Mouse (Mus musculus) MEL (cell line): Measurements from ENCODE around the gene Gtf2h3. TPM values are rescaled to one million over a fixed set of nuclear protein-coding genes. Genes with fewer than 3 reads are reported as not detected.

Source experiments
- DNase-seq: peaks from one replicate; pipeline ENCODE4 v3.0.0; 2011; ENCODE audit warnings: low read depth, low spot score
- H3K27ac ChIP-seq: 2 replicates; pipeline ENCODE4 v1.5.1; 2012; ENCODE audit warnings: low read depth, mild to moderate bottlenecking, control low read depth, low read length, moderate library complexity; ENCODE audit not compliant: control insufficient read depth
- H3K27me3 ChIP-seq, 2 experiments: fragments of 150-350 bp in 1 of 2; sonication (generic) in 1 of 2; 2 replicates each; pipeline ENCODE4 v1.6.1; 2012; ENCODE audit warnings: low read length in 2 of 2, mild to moderate bottlenecking in 2 of 2, improper control_type of control experiment in 1 of 2, moderate library complexity in 1 of 2; ENCODE audit not compliant: insufficient read depth in 2 of 2, control insufficient read depth in 1 of 2
- H3K36me3 ChIP-seq, 2 experiments: 2 replicates each; pipeline ENCODE4 v1.6.1; 2012 to 2014; ENCODE audit warnings: low read length in 2 of 2, improper control_type of control experiment in 1 of 2, inconsistent platforms in 1 of 2, mild to moderate bottlenecking in 1 of 2; ENCODE audit not compliant: insufficient read depth in 2 of 2, control insufficient read depth in 1 of 2
- H3K4me1 ChIP-seq, 2 experiments: fragments of 150-350 bp in 1 of 2; sonication (generic) in 1 of 2; 2 replicates each; pipeline ENCODE4 v1.6.1; 2012; ENCODE audit warnings: low read length in 2 of 2, improper control_type of control experiment in 1 of 2, mild to moderate bottlenecking in 1 of 2; ENCODE audit not compliant: insufficient read depth in 2 of 2, control insufficient read depth in 1 of 2
- H3K4me3 ChIP-seq, 2 experiments: fragments of 150-350 bp in 1 of 2; sonication (generic) in 1 of 2; 2 replicates each; pipeline ENCODE4 v1.5.1; 2012; ENCODE audit warnings: low read depth in 2 of 2, low read length in 2 of 2, mild to moderate bottlenecking in 2 of 2, moderate library complexity in 2 of 2, control low read depth in 1 of 2, improper control_type of control experiment in 1 of 2; ENCODE audit not compliant: control insufficient read depth in 1 of 2, insufficient read depth in 1 of 2
- H3K79me2 ChIP-seq: 2 replicates; pipeline ENCODE4 v1.6.1; 2012; ENCODE audit warnings: mild to moderate bottlenecking, low read length, moderate library complexity; ENCODE audit not compliant: control insufficient read depth, poor library complexity, insufficient read depth
- H3K9ac ChIP-seq: 2 replicates; pipeline ENCODE4 v1.6.1; 2012; ENCODE audit warnings: low read depth, mild to moderate bottlenecking, control low read depth, low read length, moderate library complexity; ENCODE audit not compliant: control insufficient read depth, poor library complexity, severe bottlenecking
- H3K9me3 ChIP-seq: fragments of 150-350 bp; sonication (generic); replicated peaks from 2 replicates; pipeline ENCODE4 v1.6.1; 2012; ENCODE audit warnings: mild to moderate bottlenecking, low read length, improper control_type of control experiment, moderate library complexity; ENCODE audit not compliant: insufficient read depth
- BHLHE40 ChIP-seq: IDR thresholded peaks from 2 replicates; pipeline ENCODE4 v1.6.1; 2012; ENCODE audit warnings: low read depth, mild to moderate bottlenecking, inconsistent platforms, low read length, improper control_type of control experiment, borderline replicate concordance
- EP300 ChIP-seq, 2 experiments: IDR thresholded peaks; 2 replicates each; pipeline ENCODE4 v1.6.1; 2011; ENCODE audit warnings: improper control_type of control experiment in 2 of 2, low read length in 2 of 2, low read depth in 1 of 2, mild to moderate bottlenecking in 1 of 2
- ETS1 ChIP-seq: IDR thresholded peaks from 2 replicates; pipeline ENCODE4 v1.6.1; 2012; ENCODE audit warnings: low read depth, mild to moderate bottlenecking, inconsistent platforms, low read length, improper control_type of control experiment, moderate library complexity
- GABPA ChIP-seq: IDR thresholded peaks from 2 replicates; pipeline ENCODE4 v1.6.1; 2012; ENCODE audit warnings: low read depth, mild to moderate bottlenecking, inconsistent platforms, low read length, improper control_type of control experiment, moderate library complexity
- GATA1 ChIP-seq: IDR thresholded peaks from 2 replicates; pipeline ENCODE4 v1.6.1; 2011; ENCODE audit warnings: low read depth, low read length, improper control_type of control experiment
- KAT2A ChIP-seq: conservative IDR thresholded peaks from 2 replicates; pipeline ENCODE4 v1.6.1; 2012; ENCODE audit warnings: low read depth, low read length, improper control_type of control experiment, inconsistent platforms
- MAX ChIP-seq: IDR thresholded peaks from 2 replicates; pipeline ENCODE4 v1.6.1; 2011; ENCODE audit warnings: low read length, improper control_type of control experiment
- MXI1 ChIP-seq: IDR thresholded peaks from 2 replicates; pipeline ENCODE4 v1.6.1; 2011; ENCODE audit warnings: mild to moderate bottlenecking, low read depth, low read length, improper control_type of control experiment
- MYB ChIP-seq: IDR thresholded peaks from 2 replicates; pipeline ENCODE4 v1.6.1; 2011; ENCODE audit warnings: mild to moderate bottlenecking, low read depth, low read length, improper control_type of control experiment
- NELFE ChIP-seq: IDR thresholded peaks from 2 replicates; pipeline ENCODE4 v1.6.1; 2011; ENCODE audit warnings: low read depth, low read length, improper control_type of control experiment
- NRF1 ChIP-seq: IDR thresholded peaks from 2 replicates; pipeline ENCODE4 v1.6.1; 2014; ENCODE audit warnings: low read depth, mild to moderate bottlenecking, inconsistent platforms, low read length, improper control_type of control experiment, moderate library complexity; ENCODE audit not compliant: poor library complexity, insufficient read depth, severe bottlenecking
- POLR2AphosphoS2 ChIP-seq: IDR thresholded peaks from 2 replicates; pipeline ENCODE4 v1.6.1; 2011; ENCODE audit warnings: low read length, improper control_type of control experiment
- RAD21 ChIP-seq: IDR thresholded peaks from 2 replicates; pipeline ENCODE4 v1.6.1; 2011; ENCODE audit warnings: mild to moderate bottlenecking, low read depth, low read length, improper control_type of control experiment
- SIN3A ChIP-seq: IDR thresholded peaks from 2 replicates; pipeline ENCODE4 v1.6.1; 2012; ENCODE audit warnings: low read length, improper control_type of control experiment, inconsistent platforms
- TAL1 ChIP-seq: IDR thresholded peaks from 2 replicates; pipeline ENCODE4 v1.6.1; 2012; ENCODE audit warnings: mild to moderate bottlenecking, inconsistent platforms, low read length, moderate library complexity, mixed read lengths
- TCF12 ChIP-seq: IDR thresholded peaks from 2 replicates; pipeline ENCODE4 v1.6.1; 2014; ENCODE audit warnings: low read depth, mild to moderate bottlenecking, inconsistent platforms, low read length, improper control_type of control experiment, moderate library complexity
- UBTF ChIP-seq: IDR thresholded peaks from 2 replicates; pipeline ENCODE4 v1.6.1; 2012; ENCODE audit warnings: low read depth, mild to moderate bottlenecking, inconsistent platforms, low read length, improper control_type of control experiment, moderate library complexity, borderline replicate concordance; ENCODE audit not compliant: insufficient read depth
- USF1 ChIP-seq: IDR thresholded peaks from 2 replicates; pipeline ENCODE4 v1.6.1; 2014; ENCODE audit warnings: low read depth, mild to moderate bottlenecking, inconsistent platforms, low read length, improper control_type of control experiment, moderate library complexity
- ZC3H11A ChIP-seq: IDR thresholded peaks from 2 replicates; pipeline ENCODE4 v1.6.1; 2012; ENCODE audit warnings: low read depth, mild to moderate bottlenecking, inconsistent platforms, low read length, improper control_type of control experiment
- ZNF384 ChIP-seq: IDR thresholded peaks from 2 replicates; pipeline ENCODE4 v1.6.1; 2012; ENCODE audit warnings: low read depth, mild to moderate bottlenecking, inconsistent platforms, low read length, improper control_type of control experiment
- polyA plus RNA-seq, 2 experiments: library from polyadenylated mRNA; stranded (reverse) in 1 of 2; unstranded in 1 of 2; fragments of >175 nt in 1 of 2; fragments of >200 nt in 1 of 2; gene quantifications; 2 replicates each; pipeline versions ENCODE4 v1.2.1 to v1.2.4; 2012; ENCODE audit warnings: low replicate concordance in 2 of 2, low read depth in 1 of 2; ENCODE audit not compliant: insufficient read length in 2 of 2, insufficient read depth in 1 of 2, missing spikeins in 1 of 2
- total RNA-seq: library from RNA; depleted of rRNA; stranded (reverse); fragments of 300-350 nt; gene quantifications from 2 replicates; pipeline ENCODE4 v1.2.3, GENCODE M21; 2012

Gene Gtf2h3
- total and polyA plus RNA-seq, 3 experiments, result 86.1 to 116 TPM; not detected in 1

DNA sequence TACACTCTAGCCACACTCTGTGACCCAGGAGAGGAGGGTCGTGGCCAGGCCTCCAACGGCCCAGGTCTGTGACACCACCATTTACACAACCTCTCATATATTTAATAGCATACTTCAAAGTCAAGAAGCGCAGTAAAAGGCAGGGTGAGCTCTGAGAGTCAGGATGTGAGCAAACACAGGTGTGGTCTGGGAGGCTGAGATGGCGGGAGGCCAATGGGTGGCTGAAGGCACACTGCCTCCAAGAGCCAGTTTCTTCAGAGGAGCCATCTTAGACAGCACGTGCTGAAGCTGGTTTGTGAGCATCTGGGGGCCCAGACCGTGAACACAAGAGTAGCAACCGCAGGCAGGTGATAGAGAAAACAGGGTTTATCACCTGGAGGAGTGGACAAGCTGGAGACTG lies 3.5 kb upstream of the Gtf2h3 start:
- H3K27me3 ChIP-seq, result no peaks in the 10 kb centered on the region
- TF ChIP-seq NELFE, result no peak
- no peak for TF ChIP-seq MAX
- no peak for TF ChIP-seq RAD21
- no peak for TF ChIP-seq UBTF
- no peak for TF ChIP-seq TCF12
- TF ChIP-seq POLR2AphosphoS2, result no peak
- no peak for TF ChIP-seq USF1
- TF ChIP-seq MXI1, result no peak
- no peak for TF ChIP-seq EP300 (IDR thresholded peaks at IDR 0.05; ENCODE audit: low read depth in 1 of 2, low read length in 2 of 2)
- no peak for TF ChIP-seq GABPA
- no peak for TF ChIP-seq TAL1
- TF ChIP-seq ZNF384, result no peak
- no peak for TF ChIP-seq GATA1
- TF ChIP-seq SIN3A, result no peak
- TF ChIP-seq KAT2A, result no peak
- TF ChIP-seq ETS1, result no peak
- TF ChIP-seq MYB, result no peak
- no peak for TF ChIP-seq BHLHE40
- TF ChIP-seq ZC3H11A, result no peak
- no peaks in the 10 kb centered on the region for H3K9me3 ChIP-seq
- no peak for DNase-seq
- no peak overlapping the region for H3K4me3 ChIP-seq
- peaks cover 8 to 11% of the 10 kb centered on the region in 2 experiments for H3K36me3 ChIP-seq
- H3K9ac ChIP-seq, result no peak overlapping the region
- H3K4me1 ChIP-seq, result peaks cover 0 to 8% of the 10 kb centered on the region in 2 experiments; a peak in 1 of 4 replicates
- H3K79me2 ChIP-seq, result peaks cover 28% of the 10 kb centered on the region
- H3K27ac ChIP-seq, result no peak overlapping the region

DNA sequence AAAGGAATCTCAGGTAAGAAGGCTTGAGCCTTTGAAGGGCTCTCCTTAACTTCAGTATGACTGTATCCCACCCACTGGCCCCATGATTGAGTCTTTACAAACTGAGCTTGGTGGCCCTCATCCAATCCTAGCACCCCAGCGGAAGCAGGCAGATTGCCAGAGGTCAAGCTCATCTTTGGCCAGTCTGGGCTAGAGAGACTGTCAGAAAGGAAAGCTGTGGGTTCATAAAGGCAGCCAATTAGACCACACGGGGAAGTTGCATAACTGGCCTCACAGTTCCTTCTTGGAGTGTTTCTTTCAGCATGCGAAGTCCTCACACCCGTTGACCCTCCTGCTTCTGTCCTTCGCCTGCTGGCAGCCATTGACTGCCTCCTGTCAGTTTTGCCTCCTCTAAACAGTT lies 3.6 kb downstream of the Gtf2h3 start:
- Histone ChIP-seq H3K9ac (no peak overlapping the region), H3K27me3 (no peaks in the 10 kb centered on the region), H3K4me1 (peaks cover 0 to 8% of the 10 kb centered on the region in 2 experiments; a peak in 1 of 4 replicates), H3K36me3 (peaks cover 4 to 9% of the 10 kb centered on the region in 2 experiments)
- TF ChIP-seq BHLHE40 (no peak), UBTF (no peak), NRF1 (no peak)
- TF ChIP-seq, all 39 proteins: peak for 0
- Histone ChIP-seq H3K4me3 (no peak overlapping the region), H3K79me2 (peaks cover 30% of the 10 kb centered on the region), H3K9me3 (no peaks in the 10 kb centered on the region), H3K27ac (no peak overlapping the region)
- no peak for DNase-seq
